Mouse (Mus musculus): ENCODE data around the gene Gab1. TPM values are rescaled to one million over a fixed set of nuclear protein-coding genes. Genes with fewer than 3 reads are reported as not detected.

Gene Gab1
- polyA plus RNA-seq, 1 experiment, result 20.1 TPM

GRCm38 (mm10) chr8:80873723-80874427 is 6.4 kb downstream of the Gab1 start:
- no peak for DNase-seq (ENCODE audit: extremely low spot score in 1 of 2, low spot score in 1 of 2)

DNA sequence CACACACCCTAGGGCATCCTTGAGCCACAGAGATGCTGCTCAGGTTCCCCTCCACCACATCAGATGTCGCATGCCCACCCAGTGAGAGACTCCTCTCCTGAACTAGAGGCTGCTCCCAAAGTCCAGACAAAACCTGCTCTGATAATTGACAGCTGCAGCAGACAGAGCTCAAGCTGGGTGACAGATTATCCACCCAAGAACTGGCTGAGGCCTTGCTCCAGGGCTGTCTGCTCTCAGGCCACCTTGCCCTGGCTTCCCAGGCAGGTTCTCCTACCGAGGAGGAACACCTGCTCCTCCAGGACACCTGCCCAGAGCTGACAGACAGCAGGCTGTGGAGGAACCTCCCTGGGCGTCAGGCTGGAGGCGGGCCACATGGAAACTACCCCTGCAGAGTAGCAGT is 7.6 kb downstream of the Gab1 start:
- DNase-seq (ENCODE audit: extremely low spot score in 1 of 2, low spot score in 1 of 2), result no peak

DNA sequence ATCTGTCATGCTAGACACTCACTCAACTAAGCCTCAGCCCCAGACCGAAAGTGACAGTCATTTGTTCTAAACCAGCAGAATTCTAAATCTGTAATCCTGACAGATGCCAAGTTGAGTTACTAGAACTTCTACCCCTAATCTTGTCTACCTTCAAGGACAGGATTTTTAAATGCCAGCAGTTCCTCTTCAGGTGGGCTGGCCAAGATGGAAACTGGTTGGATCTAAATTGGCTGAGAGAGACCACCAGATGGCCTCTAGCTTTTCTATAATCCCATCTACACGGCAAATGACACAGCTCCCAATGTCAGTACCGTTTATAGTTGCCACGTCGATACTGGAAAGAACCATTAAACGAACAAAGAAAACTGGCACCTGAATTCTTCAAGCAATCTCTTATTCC is 8.9 kb downstream of the Gab1 start:
- no peak for DNase-seq (ENCODE audit: extremely low spot score in 1 of 2, low spot score in 1 of 2)

- no peak for DNase-seq (ENCODE audit: extremely low spot score in 1 of 2, low spot score in 1 of 2)
These were observed 9.6 kb downstream of the Gab1 start for GRCm38 (mm10) chr8:80870535-80871204.

- peak in 1 of 2 experiments; percentile 29 for DNase-seq (ENCODE audit: extremely low spot score in 1 of 2, low spot score in 1 of 2)
These were observed 10.4 kb downstream of the Gab1 start for GRCm38 (mm10) chr8:80869881-80870328.

DNA sequence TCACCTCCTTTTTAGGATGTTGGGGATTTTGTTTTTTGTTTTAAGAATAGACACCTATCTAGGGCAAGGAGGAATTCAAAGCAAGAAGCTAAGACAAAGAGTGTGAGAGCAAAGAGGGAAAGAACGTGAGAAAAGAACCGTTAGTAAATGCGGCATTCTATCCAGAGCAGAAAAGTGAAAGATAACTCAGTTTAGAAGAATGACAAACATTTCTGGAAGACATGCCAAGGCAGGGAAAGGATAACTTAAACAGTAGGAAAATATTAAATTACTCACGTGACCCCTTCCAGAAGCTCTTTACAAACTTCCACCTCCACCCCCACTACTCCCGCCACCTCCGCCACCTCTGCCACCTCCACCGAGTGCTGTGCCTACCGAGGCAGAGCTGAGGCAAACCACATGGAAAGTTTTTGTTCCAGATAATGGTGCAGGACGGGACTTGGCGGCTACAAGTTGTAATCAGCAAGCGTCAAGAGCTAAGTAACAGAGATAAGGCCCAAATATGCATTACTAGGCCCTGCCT is 11.5 kb downstream of the Gab1 start:
- DNase-seq (ENCODE audit: extremely low spot score in 1 of 2, low spot score in 1 of 2), result no peak

- no peak for DNase-seq (ENCODE audit: extremely low spot score in 1 of 2, low spot score in 1 of 2)
These were observed 12.2 kb downstream of the Gab1 start for GRCm38 (mm10) chr8:80868006-80868702.

GRCm38 (mm10) chr8:80867598-80867997 is 12.7 kb downstream of the Gab1 start:
- no peak for DNase-seq (ENCODE audit: extremely low spot score in 1 of 2, low spot score in 1 of 2)

GRCm38 (mm10) chr8:80865181-80865784 is 15.0 kb downstream of the Gab1 start:
- DNase-seq (ENCODE audit: extremely low spot score in 1 of 2, low spot score in 1 of 2), result peak in 1 of 2 experiments; percentile 60

DNA sequence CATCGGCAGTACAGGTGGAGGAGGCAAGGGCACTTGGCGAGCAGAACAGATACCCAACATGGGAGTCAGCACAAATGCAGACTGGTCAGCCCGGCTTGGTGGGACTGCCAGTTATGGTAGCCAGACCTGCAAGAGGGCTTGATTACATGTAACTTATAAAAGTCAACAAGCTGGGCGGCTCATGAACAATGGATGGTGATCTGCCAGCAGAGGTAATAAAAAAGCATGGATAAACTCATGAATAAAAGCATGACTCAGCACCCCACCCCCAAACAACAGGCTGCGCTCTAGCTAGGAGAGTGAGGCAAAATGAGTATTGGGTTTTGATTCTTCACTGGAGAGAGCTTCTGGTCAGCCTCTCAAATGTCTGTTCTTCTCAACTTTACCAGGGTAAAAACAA is 16.9 kb downstream of the Gab1 start:
- DNase-seq (ENCODE audit: extremely low spot score in 1 of 2, low spot score in 1 of 2), result no peak

- DNase-seq (ENCODE audit: extremely low spot score in 1 of 2, low spot score in 1 of 2), result no peak
These were observed 21.0 kb downstream of the Gab1 start for GRCm38 (mm10) chr8:80859180-80859775.

- peak in 1 of 2 experiments; percentile 45 for DNase-seq (ENCODE audit: extremely low spot score in 1 of 2, low spot score in 1 of 2)
These were observed 22.4 kb downstream of the Gab1 start for GRCm38 (mm10) chr8:80857851-80858367.

DNA sequence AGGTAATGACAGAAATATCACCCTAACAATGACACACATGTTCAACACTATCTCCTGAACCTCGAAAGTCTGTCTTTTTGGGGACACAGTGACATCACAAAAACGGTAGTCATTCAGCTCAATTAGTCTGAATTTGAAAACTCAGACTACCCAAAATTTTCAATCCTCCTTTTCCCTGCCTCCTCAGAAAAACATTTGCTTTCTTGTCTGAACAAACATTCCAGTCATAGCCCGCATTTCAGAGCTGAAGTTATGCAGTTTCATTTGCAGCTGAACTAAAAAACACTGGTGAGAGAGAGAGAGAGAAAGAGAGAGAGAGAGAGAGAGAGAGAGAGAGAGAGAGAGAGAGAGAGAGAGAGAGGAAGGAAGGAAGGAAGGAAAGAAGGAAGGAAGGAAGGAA is 23.2 kb downstream of the Gab1 start:
- no peak for DNase-seq (ENCODE audit: extremely low spot score in 1 of 2, low spot score in 1 of 2)

- peak; percentile 41 to 84 for DNase-seq (ENCODE audit: extremely low spot score in 1 of 2, low spot score in 1 of 2)
These were observed 23.7 kb downstream of the Gab1 start for GRCm38 (mm10) chr8:80856606-80857005.

GRCm38 (mm10) chr8:80853622-80854021 is 26.7 kb downstream of the Gab1 start:
- DNase-seq (ENCODE audit: extremely low spot score in 1 of 2, low spot score in 1 of 2), result no peak

DNA sequence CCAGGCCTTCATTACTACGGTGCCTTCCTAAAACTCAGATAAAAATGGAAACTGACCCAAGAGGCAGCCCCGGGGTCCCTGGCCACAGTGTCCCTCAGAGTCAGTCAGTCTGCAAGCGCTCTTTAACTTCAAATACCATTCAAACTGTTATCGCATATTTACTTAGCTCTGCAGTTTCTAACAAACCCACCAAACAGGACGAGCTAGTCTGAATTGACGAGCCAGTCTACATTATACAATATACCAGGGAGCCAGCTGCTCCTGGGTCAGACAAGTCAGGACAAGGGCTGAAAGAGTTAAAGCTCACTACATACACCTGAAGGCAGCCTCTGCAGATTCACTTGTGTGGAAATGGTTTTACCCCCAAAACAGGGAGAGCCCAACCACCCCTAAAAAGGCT is 27.1 kb downstream of the Gab1 start:
- no peak for DNase-seq (ENCODE audit: extremely low spot score in 1 of 2, low spot score in 1 of 2)

GRCm38 (mm10) chr8:80852412-80853165 is 27.7 kb downstream of the Gab1 start:
- no peak for DNase-seq (ENCODE audit: extremely low spot score in 1 of 2, low spot score in 1 of 2)

DNA sequence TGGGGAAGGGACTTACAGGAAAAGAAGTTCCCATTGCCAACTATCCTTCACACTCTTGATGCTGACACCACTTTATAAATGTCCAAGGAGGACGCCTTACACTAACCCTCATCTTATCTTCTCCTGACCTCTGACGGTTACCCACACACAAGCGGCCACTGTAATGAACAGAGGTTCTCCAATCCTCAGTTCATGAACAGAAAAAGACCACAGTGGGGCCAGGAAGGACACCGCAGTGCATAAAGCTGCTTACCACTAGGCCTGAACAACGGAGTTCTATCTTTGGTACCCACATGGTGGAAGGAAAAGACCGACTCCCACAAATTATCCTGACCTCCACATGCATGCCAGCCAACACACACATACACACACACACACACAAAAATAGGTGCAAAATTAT is 28.7 kb downstream of the Gab1 start:
- DNase-seq (ENCODE audit: extremely low spot score in 1 of 2, low spot score in 1 of 2), result no peak

GRCm38 (mm10) chr8:80850013-80850412 is 30.3 kb downstream of the Gab1 start:
- no peak for DNase-seq (ENCODE audit: extremely low spot score in 1 of 2, low spot score in 1 of 2)

GRCm38 (mm10) chr8:80848631-80849030 is 31.7 kb downstream of the Gab1 start:
- DNase-seq (ENCODE audit: extremely low spot score in 1 of 2, low spot score in 1 of 2), result no peak
